Mouse (Mus musculus) spleen, adult 2 months (tissue): ENCODE measurements at regions not wholly inside any gene's neighbourhood (a gene's known extent, or its start where the extent isn't known, plus 50 kb on each side); places are given as distances from the start of the nearest gene placed in this dataset.

Experiments used
- CTCF ChIP-seq: fragments of 200-500 bp; IDR thresholded peaks from 2 replicates; pipeline ENCODE4 v1.5.1; 2011; ENCODE audit warnings: mild to moderate bottlenecking, inconsistent platforms; ENCODE audit not compliant: insufficient read depth, insufficient read length, insufficient replicate concordance; ENCODE audit errors: extremely low read depth
- POLR2A ChIP-seq: fragments of 200-500 bp; IDR thresholded peaks from 2 replicates; pipeline ENCODE4 v1.6.1; 2011; ENCODE audit warnings: low read depth, low read length, inconsistent platforms

- TF ChIP-seq POLR2A (no peak), CTCF (no peak)
These were observed 189.2 kb upstream of the Fermt1 start for GRCm38 (mm10) chr2:133134878-133135277.
